Mouse (Mus musculus): ENCODE data around the gene Ina. TPM values are rescaled to one million over a fixed set of nuclear protein-coding genes. Genes with fewer than 3 reads are reported as not detected.

The Ina gene
- polyA plus RNA-seq, 1 experiment from 2014 or later, result 680 TPM

Other genes starting within 250 kb of the Ina start
- 81.7 and 85.0 TPM in 2 replicates for gene Nt5c2, start 455 bp downstream of the Ina start, polyA plus RNA-seq (2015; fragmentation: Nextera tagmentation; extraction: Ambion mirVana)
- gene Pcgf6, start 36.2 kb downstream of the Ina start, polyA plus RNA-seq (2015; fragmentation: Nextera tagmentation; extraction: Ambion mirVana), result 26.9 and 29.1 TPM in 2 replicates
- 6.8 and 7.2 TPM in 2 replicates for gene Taf5, start 53.0 kb downstream of the Ina start, polyA plus RNA-seq (2015; fragmentation: Nextera tagmentation; extraction: Ambion mirVana)
- gene Usmg5, start 75.9 kb downstream of the Ina start, polyA plus RNA-seq (2015; fragmentation: Nextera tagmentation; extraction: Ambion mirVana), result 1,573 and 1,642 TPM in 2 replicates
- 5.1 and 5.7 TPM in 2 replicates for gene Pdcd11, start 76.1 kb downstream of the Ina start, polyA plus RNA-seq (2015; fragmentation: Nextera tagmentation; extraction: Ambion mirVana)
- 1.6 and 1.9 TPM in 2 replicates for gene Calhm2, start 123.6 kb downstream of the Ina start, polyA plus RNA-seq (2015; fragmentation: Nextera tagmentation; extraction: Ambion mirVana)
- not detected in 2 replicates for gene Calhm1, start 129.6 kb downstream of the Ina start, polyA plus RNA-seq (2015; fragmentation: Nextera tagmentation; extraction: Ambion mirVana)
- gene Calhm3, start 143.1 kb downstream of the Ina start, polyA plus RNA-seq (2015; fragmentation: Nextera tagmentation; extraction: Ambion mirVana), result not detected in 2 replicates
- 6.1 and 7.6 TPM in 2 replicates for gene Neurl1a, start 164.1 kb downstream of the Ina start, polyA plus RNA-seq (2015; fragmentation: Nextera tagmentation; extraction: Ambion mirVana)